Mouse (Mus musculus) testis, adult 2 months (tissue): Measurements from ENCODE around the gene Thada.

Experiments
- CTCF ChIP-seq: fragments of 200-500 bp; IDR thresholded peaks from 2 replicates; pipeline ENCODE4 v1.5.1; 2012; ENCODE audit warnings: low read depth, mild to moderate bottlenecking, inconsistent platforms, low read length, moderate library complexity; ENCODE audit not compliant: control insufficient read depth, insufficient read depth, insufficient replicate concordance
- POLR2A ChIP-seq: fragments of 200-500 bp; IDR thresholded peaks from 2 replicates; pipeline ENCODE4 v1.6.1; 2012; ENCODE audit warnings: low read depth, mild to moderate bottlenecking, inconsistent platforms, low read length, moderate library complexity; ENCODE audit not compliant: control insufficient read depth

DNA sequence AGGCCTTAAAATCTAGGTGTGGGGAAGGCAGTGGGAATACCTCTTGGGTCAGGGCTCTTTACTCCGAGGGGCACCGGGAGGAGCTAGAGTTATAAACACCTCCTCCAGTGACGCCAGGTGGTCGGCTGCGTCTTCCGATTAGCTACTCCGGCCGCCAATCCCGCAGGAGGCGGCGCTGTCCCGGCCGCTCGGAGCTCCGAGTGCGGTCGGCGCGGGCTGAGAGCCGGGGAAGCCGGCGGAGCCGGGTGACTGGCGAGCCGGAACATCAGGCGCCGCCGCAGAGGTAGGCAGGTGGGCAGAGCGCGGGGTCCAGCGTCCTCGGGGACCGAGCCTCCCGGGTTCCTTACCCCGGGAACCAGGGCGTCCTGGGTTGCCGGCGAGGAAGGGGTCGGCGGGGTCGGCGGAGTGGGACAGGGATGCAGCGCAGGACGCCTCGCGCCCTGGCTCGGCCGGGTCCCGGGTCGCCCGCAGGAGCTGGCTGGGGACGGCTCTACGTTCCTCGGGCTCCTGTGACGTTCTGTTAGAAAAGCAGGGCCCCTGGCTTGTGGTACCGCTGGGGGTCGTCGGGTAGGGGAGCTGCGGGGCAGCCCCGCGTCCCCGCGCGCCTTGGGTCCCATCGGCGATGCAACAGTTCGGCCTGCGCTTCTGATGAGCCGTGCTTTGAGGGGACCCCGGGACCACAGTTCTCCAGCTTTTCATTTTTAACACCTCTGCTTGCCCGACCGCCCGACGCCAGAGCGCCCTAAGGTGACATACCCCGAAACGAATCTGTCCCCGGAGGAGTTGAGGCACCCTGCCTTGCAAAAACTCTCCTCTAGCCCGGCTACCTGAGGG, 45.9 kb upstream of the Thada start, which contains the start of gene Plekhh2:
- TF ChIP-seq POLR2A: peak; percentile 38; the same call in 1 of the 2 replicates
- TF ChIP-seq CTCF: no peak
